Mouse (Mus musculus) limb, embryonic 12.5 days (tissue): ENCODE measurements around the gene Ginm1. TPM values are rescaled to one million over a fixed set of nuclear protein-coding genes. Genes with fewer than 3 reads are reported as not detected.

Experiments
- ATAC-seq: fragments of 200-750 bp; cut with Nextera tagmentation; 2 replicates; pipeline ENCODE4 v1.8.0; 2017; ENCODE audit warnings: low read depth, moderate TSS enrichment; ENCODE audit not compliant: insufficient number of reproducible peaks, insufficient read depth, low FRiP score, low TSS enrichment
- H3K27ac ChIP-seq: fragments of 300-500 bp; sonication (generic); 2 replicates; pipeline ENCODE4 v1.5.1; 2016; ENCODE audit warnings: mild to moderate bottlenecking, moderate library complexity
- H3K27me3 ChIP-seq: fragments of 300-500 bp; sonication (generic); 2 replicates; pipeline ENCODE4 v1.6.1; 2016; ENCODE audit warnings: mild to moderate bottlenecking, moderate library complexity
- H3K36me3 ChIP-seq: fragments of 300-500 bp; sonication (generic); 2 replicates; pipeline ENCODE4 v1.6.1; 2016; ENCODE audit warnings: mild to moderate bottlenecking, moderate library complexity
- H3K4me1 ChIP-seq: fragments of 300-500 bp; sonication (generic); replicated peaks from 2 replicates; pipeline ENCODE4 v1.6.1; 2016
- H3K4me2 ChIP-seq: fragments of 300-500 bp; sonication (generic); 2 replicates; pipeline ENCODE4 v1.6.1; 2016; ENCODE audit warnings: mild to moderate bottlenecking, moderate library complexity
- H3K4me3 ChIP-seq: fragments of 300-500 bp; sonication (generic); replicated peaks from 2 replicates; pipeline ENCODE4 v1.5.1; 2016; ENCODE audit warnings: mild to moderate bottlenecking
- H3K9ac ChIP-seq: fragments of 300-500 bp; sonication (generic); replicated peaks from 2 replicates; pipeline ENCODE4 v1.6.1; 2016; ENCODE audit warnings: mild to moderate bottlenecking, moderate library complexity
- H3K9me3 ChIP-seq: fragments of 300-500 bp; sonication (generic); 2 replicates; pipeline ENCODE4 v1.6.1; 2016; ENCODE audit warnings: mild to moderate bottlenecking, moderate library complexity
- WGBS: fragments of 180-500 bp; shearing (Covaris S2); methylation state at CpG from one replicate; pipeline ENCODE4 v1.1.7; 2016; 5-methylcytosine and 5-hydroxymethylcytosine counted together
- polyA plus RNA-seq: library from polyadenylated mRNA; unstranded; fragments of >200 nt; fragmentation: Nextera tagmentation; extraction: Ambion mirVana; gene quantifications from 2 replicates; pipeline ENCODE4 v1.2.1, GENCODE M21; 2016

Gene Ginm1
- polyA plus RNA-seq, 1 experiment from 2014 or later, result 60.8 TPM

- 0 out of 2 replicates have a peak, but pooled peaks have one; percentile 42 for ATAC-seq
- Histone ChIP-seq H3K4me1 (no peaks in the 10 kb centered on the region), H3K27me3 (no peaks in the 10 kb centered on the region), H3K9ac (no peak overlapping the region), H3K9me3 (no peaks in the 10 kb centered on the region), H3K27ac (no peak overlapping the region), H3K4me2 (no peak overlapping the region), H3K36me3 (peaks cover 76% of the 10 kb centered on the region), H3K4me3 (no peak overlapping the region)
- 56% methylated on average over 2 of the region's 2 CpGs for WGBS
These were observed 17.3 kb upstream of the Ginm1 start for GRCm38 (mm10) chr10:7809937-7810336.

GRCm38 (mm10) chr10:7802519-7803140, 10.0 kb upstream of the Ginm1 start:
- Histone ChIP-seq H3K4me3 (no peak overlapping the region), H3K4me2 (no peak overlapping the region), H3K9ac (no peak overlapping the region), H3K4me1 (no peaks in the 10 kb centered on the region), H3K9me3 (no peaks in the 10 kb centered on the region), H3K27me3 (no peaks in the 10 kb centered on the region), H3K36me3 (peaks cover 87% of the 10 kb centered on the region), H3K27ac (no peak overlapping the region)
- 82% methylated on average over 2 of the region's 2 CpGs for WGBS
- ATAC-seq, result no peak

GRCm38 (mm10) chr10:7801258-7801657, 8.6 kb upstream of the Ginm1 start:
- Histone ChIP-seq H3K4me2 (no peak overlapping the region), H3K9me3 (no peaks in the 10 kb centered on the region), H3K27ac (no peak overlapping the region), H3K4me1 (no peaks in the 10 kb centered on the region), H3K36me3 (peaks cover 92% of the 10 kb centered on the region), H3K4me3 (no peak overlapping the region), H3K27me3 (no peaks in the 10 kb centered on the region), H3K9ac (no peak overlapping the region)
- 86% methylated on average over 3 of the region's 3 CpGs for WGBS
- no peak for ATAC-seq

- H3K27me3 ChIP-seq, result no peaks in the 10 kb centered on the region
- H3K4me1 ChIP-seq, result peaks cover 11% of the 10 kb centered on the region
- H3K27ac ChIP-seq, result no peak overlapping the region
- 2% methylated on average over 10 of the region's 10 CpGs for WGBS
- H3K4me3 ChIP-seq, result peak overlapping the region; percentile 92
- H3K4me2 ChIP-seq, result peak overlapping the region; percentile 60
- peaks cover 35% of the 10 kb centered on the region for H3K36me3 ChIP-seq
- no peaks in the 10 kb centered on the region for H3K9me3 ChIP-seq
- H3K9ac ChIP-seq, result peak overlapping the region; percentile 86
- ATAC-seq, result peak; percentile 57
These were observed 322 bp downstream of the Ginm1 start for GRCm38 (mm10) chr10:7792254-7792750.

- H3K9ac ChIP-seq, result no peak overlapping the region
- no peak for ATAC-seq
- H3K27me3 ChIP-seq, result no peaks in the 10 kb centered on the region
These were observed 5.3 kb downstream of the Ginm1 start for GRCm38 (mm10) chr10:7787319-7787718.

GRCm38 (mm10) chr10:7781214-7781613, 11.4 kb downstream of the Ginm1 start:
- peak overlapping the region; percentile 71 for H3K4me2 ChIP-seq
- peaks cover 7% of the 10 kb centered on the region for H3K4me1 ChIP-seq
- no peak overlapping the region for H3K27ac ChIP-seq
- ATAC-seq, result no peak
- H3K4me3 ChIP-seq, result peak overlapping the region; percentile 94
- no peaks in the 10 kb centered on the region for H3K9me3 ChIP-seq
- WGBS, result 57% methylated on average over 3 of the region's 3 CpGs
- peaks cover 26% of the 10 kb centered on the region for H3K36me3 ChIP-seq
- no peaks in the 10 kb centered on the region for H3K27me3 ChIP-seq
- peak overlapping the region; percentile 84; the same call in 1 of the 2 replicates for H3K9ac ChIP-seq

More at GRCm38 (mm10) chr10:7787319-7787718, 5.3 kb downstream of the Ginm1 start:
- Histone ChIP-seq H3K9me3 (no peaks in the 10 kb centered on the region), H3K4me1 (0 out of 2 replicates have a peak, but pooled peaks cover 2% of the 10 kb centered on the region), H3K36me3 (peaks cover 19% of the 10 kb centered on the region), H3K4me2 (no peak overlapping the region), H3K4me3 (no peak overlapping the region), H3K27ac (no peak overlapping the region)
- 38% methylated on average over 2 of the region's 2 CpGs for WGBS

GRCm38 (mm10) chr10:7780238-7781176, 12.1 kb downstream of the Ginm1 start:
- Histone ChIP-seq H3K9me3 (no peaks in the 10 kb centered on the region), H3K4me2 (peak overlapping the region; percentile 71), H3K27me3 (no peaks in the 10 kb centered on the region), H3K27ac (peak overlapping the region; percentile 78), H3K36me3 (peaks cover 33% of the 10 kb centered on the region), H3K4me3 (peak overlapping the region; percentile 94), H3K4me1 (peaks cover 7% of the 10 kb centered on the region), H3K9ac (peak overlapping the region; percentile 84)
- WGBS, result under 1% methylated on average over 69 of the region's 77 CpGs
- ATAC-seq, result peak; percentile 87

- Histone ChIP-seq H3K27ac (no peak overlapping the region), H3K4me3 (peak overlapping the region; percentile 94)
- 24% methylated on average over 7 of the region's 7 CpGs for WGBS
These were observed 12.8 kb downstream of the Ginm1 start for GRCm38 (mm10) chr10:7779751-7780237.

GRCm38 (mm10) chr10:7778361-7778760, 14.3 kb downstream of the Ginm1 start:
- Histone ChIP-seq H3K36me3 (peaks cover 51% of the 10 kb centered on the region), H3K27ac (no peak overlapping the region), H3K9ac (no peak overlapping the region), H3K4me1 (peaks cover 7% of the 10 kb centered on the region), H3K9me3 (no peaks in the 10 kb centered on the region), H3K27me3 (no peaks in the 10 kb centered on the region), H3K4me3 (no peak overlapping the region), H3K4me2 (no peak overlapping the region)
- no peak for ATAC-seq
- WGBS, result 95% methylated on average over 3 of the region's 3 CpGs

More at GRCm38 (mm10) chr10:7779751-7780237, 12.8 kb downstream of the Ginm1 start:
- no peaks in the 10 kb centered on the region for H3K27me3 ChIP-seq
- peaks cover 7% of the 10 kb centered on the region for H3K4me1 ChIP-seq
- H3K36me3 ChIP-seq, result peaks cover 40% of the 10 kb centered on the region
- peak overlapping the region; percentile 71 for H3K4me2 ChIP-seq
- no peak for ATAC-seq
- peak overlapping the region; percentile 84 for H3K9ac ChIP-seq
- no peaks in the 10 kb centered on the region for H3K9me3 ChIP-seq

GRCm38 (mm10) chr10:7775421-7775820, 17.2 kb downstream of the Ginm1 start:
- Histone ChIP-seq H3K9ac (no peak overlapping the region), H3K36me3 (peaks cover 81% of the 10 kb centered on the region), H3K4me1 (peaks cover 7% of the 10 kb centered on the region), H3K4me3 (no peak overlapping the region), H3K9me3 (no peaks in the 10 kb centered on the region), H3K4me2 (no peak overlapping the region), H3K27ac (no peak overlapping the region), H3K27me3 (no peaks in the 10 kb centered on the region)
- ATAC-seq, result no peak
- WGBS, result 94% methylated on average over 8 of the region's 8 CpGs

- H3K4me1 ChIP-seq, result no peaks in the 10 kb centered on the region
- no peaks in the 10 kb centered on the region for H3K9me3 ChIP-seq
- H3K9ac ChIP-seq, result no peak overlapping the region
- H3K27ac ChIP-seq, result no peak overlapping the region
- H3K27me3 ChIP-seq, result no peaks in the 10 kb centered on the region
- peaks cover 93% of the 10 kb centered on the region for H3K36me3 ChIP-seq
- H3K4me2 ChIP-seq, result no peak overlapping the region
- no peak overlapping the region for H3K4me3 ChIP-seq
- ATAC-seq, result no peak
- 88% methylated on average over 1 of the region's 1 CpGs for WGBS
These were observed 19.9 kb downstream of the Ginm1 start for GRCm38 (mm10) chr10:7772769-7773168.
